Mouse (Mus musculus) kidney, adult 11 months (tissue): ENCODE measurements around the gene Izumo4.

Source experiments
- DNase-seq: peaks from one replicate; pipeline ENCODE4 v3.0.0; 2022

Izumo4 gene

DNA sequence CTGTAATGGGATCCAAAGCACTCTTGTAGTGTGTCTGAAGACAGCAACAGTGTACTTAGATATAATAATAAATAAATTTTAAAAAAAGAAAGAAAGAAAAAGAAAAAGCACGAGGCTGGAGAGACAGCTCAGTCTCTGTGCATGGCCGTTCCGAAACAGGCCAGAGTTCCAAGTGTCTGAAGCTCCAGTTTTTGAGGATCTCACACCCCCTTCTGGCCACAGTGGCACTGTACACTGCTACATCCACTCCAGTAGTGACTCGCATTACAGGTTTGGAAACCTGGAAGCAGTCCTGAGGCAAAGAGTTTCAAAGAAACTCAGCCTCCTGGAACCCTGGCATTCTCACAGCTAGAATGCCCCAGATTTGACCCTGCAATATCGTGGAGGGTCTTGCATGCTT lies 14.1 kb upstream of the Izumo4 start:
- peak; percentile 75 for DNase-seq

GRCm38 (mm10) chr10:80692249-80693165 lies 9.5 kb upstream of the Izumo4 start:
- DNase-seq: peak; percentile 30

DNA sequence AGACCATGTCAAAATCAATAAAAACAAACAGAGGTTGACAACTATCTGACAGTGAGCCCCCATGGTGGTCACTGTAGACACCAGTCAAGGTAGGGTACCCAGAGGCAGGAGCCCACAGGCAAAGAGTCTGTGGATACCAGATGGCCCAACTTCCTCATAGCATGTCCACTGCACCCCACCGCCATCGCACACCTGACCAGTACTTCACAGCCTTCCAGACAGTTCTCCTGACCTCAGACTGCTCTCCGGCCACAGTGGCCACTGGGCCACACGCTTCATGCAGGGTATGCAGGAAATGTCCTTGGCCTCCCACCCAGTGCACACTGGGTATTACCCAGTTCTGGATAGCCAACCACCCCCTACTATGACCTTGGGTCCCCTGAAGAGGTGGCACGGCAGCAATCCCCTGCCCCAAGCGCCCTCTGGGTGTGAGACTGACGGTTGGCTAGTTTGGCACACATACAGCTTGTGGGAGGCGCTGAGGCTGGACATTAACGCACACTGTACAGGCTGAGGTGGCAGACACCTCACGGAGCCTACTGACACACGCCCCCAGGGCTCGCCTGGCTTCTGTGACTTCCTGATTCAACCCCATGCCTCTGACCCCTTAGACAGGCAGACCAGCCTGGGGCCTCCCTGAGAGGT lies 8.5 kb upstream of the Izumo4 start:
- peak; percentile 50 for DNase-seq

DNA sequence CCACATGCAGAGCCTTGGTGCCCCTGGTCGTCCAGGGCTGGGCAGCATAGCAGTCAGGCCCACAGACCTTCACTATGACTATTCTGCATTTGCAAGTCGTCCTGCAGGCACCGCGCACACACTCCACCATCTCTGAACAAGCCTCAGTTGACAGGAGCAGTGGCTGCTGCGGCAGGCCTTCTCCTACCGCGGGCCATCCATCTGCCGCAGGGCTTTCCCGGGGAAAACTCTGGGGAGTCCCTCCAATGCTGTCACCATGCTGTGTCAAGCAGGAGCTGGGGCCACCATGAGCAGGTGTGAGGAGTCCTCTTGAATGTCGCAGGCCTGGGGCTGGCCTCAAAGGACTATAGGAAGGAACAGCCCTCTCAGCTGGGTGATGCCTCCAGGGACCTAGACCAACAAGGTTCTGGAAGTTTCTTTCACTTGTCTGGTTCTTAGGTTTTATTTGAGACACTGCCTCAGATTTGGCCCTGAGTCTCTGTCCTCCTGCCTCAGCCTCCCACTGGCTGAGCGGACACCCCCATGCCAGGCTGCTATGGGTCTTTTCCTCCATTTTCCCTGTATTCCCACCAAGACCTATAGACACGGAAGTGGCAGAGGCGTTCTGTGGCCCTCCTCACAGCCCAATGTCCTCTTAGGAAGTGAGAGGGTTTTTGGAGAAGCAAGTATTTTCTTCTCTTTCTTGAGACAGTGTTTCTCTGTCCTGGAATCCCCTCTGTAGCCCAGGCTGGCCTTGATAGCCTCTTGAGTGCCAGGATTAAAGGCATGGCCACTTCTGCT lies 7.6 kb upstream of the Izumo4 start:
- no peak for DNase-seq

GRCm38 (mm10) chr10:80695186-80695585 lies 6.8 kb upstream of the Izumo4 start:
- DNase-seq: peak; percentile 52

GRCm38 (mm10) chr10:80695801-80696501 lies 6.0 kb upstream of the Izumo4 start:
- DNase-seq: no peak

DNA sequence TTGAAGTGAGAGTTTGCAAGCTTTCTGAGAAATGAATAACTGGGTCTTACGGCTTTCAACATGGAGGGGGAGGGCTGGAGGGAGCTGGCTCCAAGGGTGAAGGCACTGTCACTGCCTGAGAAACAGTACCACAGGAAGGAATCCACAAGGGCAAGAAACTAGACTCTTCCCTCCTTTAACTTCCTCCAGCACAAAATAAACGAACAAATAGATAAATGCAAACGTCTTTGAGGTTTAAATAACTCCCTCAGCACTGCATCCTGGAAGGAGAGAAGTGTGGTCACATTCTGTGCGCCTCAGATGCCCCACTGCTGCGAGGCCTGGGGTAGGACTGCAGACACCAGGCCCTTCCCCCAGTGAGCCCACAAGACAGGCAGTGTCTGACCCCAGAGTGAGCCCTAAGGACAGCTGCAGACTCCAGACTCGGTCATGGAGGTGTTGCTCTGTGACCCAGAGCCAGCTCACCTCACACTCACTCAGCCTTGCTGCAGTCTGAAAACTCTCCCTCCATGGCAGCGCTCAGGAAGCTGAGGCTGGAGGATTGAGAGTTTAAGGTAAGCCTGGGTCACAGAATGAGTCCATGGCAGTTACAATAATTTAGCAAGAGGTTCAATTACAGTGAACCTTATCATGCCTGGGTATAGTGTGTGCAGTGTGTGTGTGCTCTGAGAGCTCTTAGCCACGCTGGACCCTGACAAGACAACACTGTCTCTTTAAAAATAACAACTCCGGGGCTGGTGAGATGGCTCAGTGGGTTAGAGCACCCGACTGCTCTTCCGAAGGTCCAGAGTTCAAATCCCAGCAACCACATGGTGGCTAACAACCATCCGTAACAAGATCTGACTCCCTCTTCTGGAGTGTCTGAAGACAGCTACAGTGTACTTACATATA lies 5.2 kb upstream of the Izumo4 start:
- no peak for DNase-seq

DNA sequence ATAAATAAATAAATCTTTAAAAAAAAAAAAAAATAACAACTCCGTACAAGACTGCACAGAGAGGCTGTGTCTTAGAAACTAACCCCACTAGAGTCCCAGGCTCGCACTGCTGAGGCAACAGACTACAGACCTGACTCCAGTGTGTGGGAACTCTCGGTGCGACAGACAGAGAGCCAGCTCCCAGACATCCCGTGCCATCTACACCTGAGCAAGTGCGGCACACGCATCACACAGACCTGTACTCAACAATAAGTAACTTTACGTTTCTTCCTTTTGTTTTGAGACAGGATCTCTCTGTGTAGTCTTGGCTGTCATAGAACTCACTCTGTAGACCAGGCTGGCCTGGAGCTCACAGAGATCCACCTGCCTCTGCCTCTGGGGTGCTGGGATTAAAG lies 4.6 kb upstream of the Izumo4 start:
- DNase-seq: no peak

- DNase-seq: no peak
These were observed 4.2 kb upstream of the Izumo4 start for GRCm38 (mm10) chr10:80697812-80698211.

DNA sequence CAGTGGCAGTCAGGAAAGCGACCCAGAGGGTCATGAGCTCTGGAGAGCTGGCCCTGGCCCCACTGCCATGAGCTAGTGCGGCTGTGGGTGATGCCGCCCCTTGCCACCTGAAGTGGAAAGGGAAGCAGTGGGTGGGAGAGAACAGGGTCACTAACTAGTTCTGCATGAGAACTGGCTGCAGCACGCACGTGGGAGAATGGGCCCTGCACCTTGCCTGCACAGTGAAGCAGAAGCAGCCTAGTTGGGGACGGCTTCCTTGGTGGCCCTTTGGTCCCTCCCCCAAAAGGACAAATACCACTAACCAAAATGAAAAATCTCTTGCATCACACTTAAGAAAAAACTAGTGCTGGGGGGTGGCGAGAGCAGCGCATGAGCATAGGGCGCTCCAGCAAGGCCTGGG lies 3.4 kb upstream of the Izumo4 start:
- no peak for DNase-seq

DNA sequence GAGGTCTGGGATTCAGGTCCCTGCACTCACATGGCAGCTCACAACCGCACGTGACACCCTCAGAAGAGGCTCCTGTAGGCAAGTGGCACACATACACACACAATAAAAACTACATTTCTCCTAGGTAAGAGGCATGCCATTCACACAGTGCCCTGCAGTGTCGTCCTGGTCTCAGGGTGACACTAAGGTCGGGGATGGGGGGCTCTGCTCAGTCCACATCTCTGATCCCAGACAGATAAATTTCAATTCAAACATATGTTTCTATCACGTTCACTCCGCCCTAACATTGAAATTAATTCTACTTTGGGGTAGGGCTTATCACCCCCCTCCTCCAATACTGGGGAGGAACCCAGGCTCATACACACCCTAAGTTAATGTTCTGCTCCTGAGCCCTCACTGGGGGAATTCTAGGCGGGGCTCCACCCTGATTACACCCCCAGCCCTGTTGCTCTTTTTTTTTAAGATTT lies 1.9 kb upstream of the Izumo4 start:
- no peak for DNase-seq

DNA sequence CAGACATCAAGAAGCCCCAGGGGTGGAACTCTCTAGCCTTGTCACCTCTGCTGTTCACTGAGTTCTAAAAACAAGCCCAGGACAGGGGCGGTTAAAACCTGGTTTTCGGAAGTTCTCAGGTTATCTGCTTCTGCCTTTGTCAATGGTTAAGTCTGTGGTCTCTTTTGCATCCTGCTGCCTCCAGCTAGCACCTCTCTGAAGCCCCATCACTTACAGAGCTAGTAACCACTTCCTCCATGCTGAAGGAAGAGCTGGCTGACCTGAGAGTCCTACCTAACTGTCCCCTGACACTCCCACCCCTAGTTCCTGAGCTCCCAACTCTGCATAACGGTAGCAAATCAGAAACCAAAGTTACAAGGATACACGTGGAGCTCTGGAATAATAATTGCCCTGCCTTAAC lies 1.3 kb upstream of the Izumo4 start:
- DNase-seq: no peak

GRCm38 (mm10) chr10:80702536-80703390 lies 779 bp downstream of the Izumo4 start:
- DNase-seq: peak; percentile 98

DNA sequence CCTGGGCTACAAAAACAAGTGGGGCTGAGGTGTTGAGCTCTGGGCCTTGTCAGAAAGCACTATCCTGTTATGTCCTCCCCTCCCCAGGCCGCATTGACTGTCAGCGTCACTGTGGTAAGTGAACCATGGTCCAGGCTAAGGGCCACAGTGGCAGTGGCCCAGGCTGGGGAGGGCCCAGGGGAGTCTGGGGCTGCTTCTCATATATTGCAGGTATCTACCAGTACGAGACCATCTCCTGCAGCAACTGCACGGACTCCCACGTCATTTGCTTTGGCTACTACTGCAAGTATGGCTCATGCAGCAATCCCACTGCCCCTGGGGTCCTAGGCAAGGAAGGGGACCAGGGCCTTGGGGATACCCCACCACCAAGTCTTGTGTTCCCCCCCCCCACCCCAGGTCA lies 1.7 kb downstream of the Izumo4 start:
- no peak for DNase-seq

GRCm38 (mm10) chr10:80704418-80704817 lies 2.4 kb downstream of the Izumo4 start:
- DNase-seq: no peak

- no peak for DNase-seq
These were observed 3.0 kb downstream of the Izumo4 start for GRCm38 (mm10) chr10:80705033-80705432.

GRCm38 (mm10) chr10:80705479-80705878 lies 3.5 kb downstream of the Izumo4 start:
- DNase-seq: no peak

DNA sequence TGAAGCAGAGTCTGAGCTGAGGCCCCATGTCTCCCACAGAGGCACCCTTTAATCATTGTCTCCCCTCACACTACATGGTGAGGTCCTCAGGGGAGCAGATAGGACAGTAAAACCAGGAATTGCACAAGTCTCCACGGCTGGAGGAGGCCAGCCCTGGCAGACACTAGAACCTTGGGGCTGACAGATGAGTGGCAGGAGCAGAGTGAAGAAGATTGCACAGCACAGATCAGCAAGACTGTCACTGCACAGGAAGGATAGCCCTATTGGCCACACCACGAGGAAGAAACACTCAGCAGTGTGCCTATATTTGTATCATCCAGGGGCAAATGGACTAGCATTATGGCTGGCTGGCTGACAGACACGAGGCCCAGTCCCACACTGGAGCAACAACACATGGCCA lies 8.8 kb downstream of the Izumo4 start:
- no peak for DNase-seq

DNA sequence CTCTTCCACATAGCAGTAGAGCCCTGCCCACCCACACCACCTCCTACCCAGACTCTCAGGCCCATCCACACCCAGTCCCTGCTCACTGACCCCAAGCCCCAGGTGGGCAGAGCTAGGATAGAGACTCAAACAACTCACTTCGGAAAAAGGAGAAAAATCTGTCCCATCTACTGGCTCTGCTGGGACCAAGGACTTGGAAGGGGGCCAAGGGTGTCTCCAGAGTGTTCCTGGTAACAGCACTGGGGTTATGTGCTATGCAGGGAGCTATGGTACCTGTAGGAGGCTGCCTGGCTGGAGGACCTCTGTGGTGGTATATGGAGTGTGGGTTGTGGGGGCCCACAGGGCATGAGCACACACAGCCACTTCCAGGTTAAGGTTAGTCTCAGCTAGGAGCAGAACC lies 15.3 kb downstream of the Izumo4 start:
- DNase-seq: no peak

- DNase-seq: no peak
These were observed 25.6 kb downstream of the Izumo4 start for GRCm38 (mm10) chr10:80727369-80728127.
